Mouse (Mus musculus): Measurements from ENCODE around the gene Ugt1a9. TPM values are rescaled to one million over a fixed set of nuclear protein-coding genes. Genes with fewer than 3 reads are reported as not detected.
A peak's percentile ranks its signal among the peaks of the same experiment; 100 is the strongest.
"Not testable (repeated sequence)": the region's sequence is repeated elsewhere in the genome, so short reads cannot be mapped to it uniquely, and the experiment has no call there.

Gene Ugt1a9
- polyA plus RNA-seq, 1 experiment from 2014 or later, result 0.36 TPM

DNA sequence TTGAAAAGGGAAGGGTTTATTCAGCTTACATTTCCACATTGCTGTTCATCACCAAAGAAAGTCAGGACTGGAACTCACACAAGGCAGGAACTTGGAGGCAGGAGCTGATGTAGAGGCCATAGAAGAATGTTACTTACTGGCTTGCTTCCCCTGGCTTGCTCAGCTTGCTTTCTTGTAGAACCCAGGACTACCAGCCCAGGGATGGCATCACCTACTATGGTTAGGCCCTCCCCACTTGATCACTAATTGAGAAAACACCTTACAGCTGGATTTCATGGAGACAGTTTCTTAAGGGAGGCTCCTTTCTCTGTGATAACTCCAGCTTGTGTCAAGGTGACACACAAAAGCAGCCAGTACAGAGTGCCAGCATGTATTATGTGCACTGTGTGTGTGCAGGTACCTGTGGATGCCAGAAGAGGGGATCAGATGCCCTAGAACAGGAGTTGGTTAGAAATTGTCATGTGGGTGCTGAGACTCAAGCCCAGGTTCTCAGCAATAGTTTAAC is 152.5 kb downstream of the Ugt1a9 start:
- H3K36me3 ChIP-seq (replicated peaks); H3K9ac ChIP-seq; H3K4me2 ChIP-seq; H3K27me3 ChIP-seq; H3K4me1 ChIP-seq (replicated peaks); H3K27ac ChIP-seq (replicated peaks); H3K4me3 ChIP-seq (replicated peaks); ATAC-seq (ENCODE audit: insufficient read depth): not testable (repeated sequence)
- peaks cover 20% of the 10 kb centered on the region; the same call in 1 of the 2 replicates for H3K9me3 ChIP-seq (replicated peaks)

DNA sequence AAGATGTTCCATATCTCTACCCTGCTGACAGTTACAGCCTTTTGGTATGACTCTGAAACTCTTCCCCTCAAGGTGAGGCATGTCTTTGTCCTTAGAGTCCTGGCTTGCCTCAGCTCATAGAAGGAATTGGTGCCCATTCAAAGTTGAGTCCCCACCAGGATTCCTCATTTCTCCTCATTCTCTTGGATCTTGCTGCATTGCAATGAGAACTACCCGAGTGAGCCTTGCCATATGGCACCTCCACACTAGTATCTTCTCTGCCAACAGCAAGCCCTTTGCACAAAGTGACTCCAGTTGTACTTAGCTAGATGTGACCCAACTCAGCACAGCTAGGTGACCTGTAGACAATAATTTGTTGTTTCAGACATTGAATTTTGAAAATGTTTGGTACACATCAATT is 153.0 kb downstream of the Ugt1a9 start:
- no peak overlapping the region for H3K9ac ChIP-seq
- peaks cover 20% of the 10 kb centered on the region; the same call in 1 of the 2 replicates for H3K9me3 ChIP-seq (replicated peaks)
- no peak overlapping the region for H3K27ac ChIP-seq (replicated peaks)
- no peak overlapping the region for H3K4me2 ChIP-seq
- 30% methylated on average over 1 of the region's 1 CpGs for WGBS (ENCODE audit: insufficient replicate concordance)
- H3K4me1 ChIP-seq (replicated peaks), result no peaks in the 10 kb centered on the region
- no peak for ATAC-seq (ENCODE audit: insufficient read depth)
- no peaks in the 10 kb centered on the region for H3K36me3 ChIP-seq (replicated peaks)
- no peaks in the 10 kb centered on the region for H3K27me3 ChIP-seq
- no peak overlapping the region for H3K4me3 ChIP-seq (replicated peaks)

GRCm38 (mm10) chr1:88224029-88224776 is 153.6 kb downstream of the Ugt1a9 start:
- Histone ChIP-seq H3K4me3 (replicated peaks) (no peak overlapping the region), H3K36me3 (replicated peaks) (no peaks in the 10 kb centered on the region), H3K27me3 (no peaks in the 10 kb centered on the region), H3K9me3 (replicated peaks) (peaks cover 20% of the 10 kb centered on the region; the same call in 1 of the 2 replicates), H3K4me1 (replicated peaks) (no peaks in the 10 kb centered on the region), H3K9ac (no peak overlapping the region), H3K4me2 (no peak overlapping the region), H3K27ac (replicated peaks) (no peak overlapping the region)
- WGBS (ENCODE audit: insufficient replicate concordance), result 42% methylated on average over 2 of the region's 2 CpGs
- no peak for ATAC-seq (ENCODE audit: insufficient read depth)

DNA sequence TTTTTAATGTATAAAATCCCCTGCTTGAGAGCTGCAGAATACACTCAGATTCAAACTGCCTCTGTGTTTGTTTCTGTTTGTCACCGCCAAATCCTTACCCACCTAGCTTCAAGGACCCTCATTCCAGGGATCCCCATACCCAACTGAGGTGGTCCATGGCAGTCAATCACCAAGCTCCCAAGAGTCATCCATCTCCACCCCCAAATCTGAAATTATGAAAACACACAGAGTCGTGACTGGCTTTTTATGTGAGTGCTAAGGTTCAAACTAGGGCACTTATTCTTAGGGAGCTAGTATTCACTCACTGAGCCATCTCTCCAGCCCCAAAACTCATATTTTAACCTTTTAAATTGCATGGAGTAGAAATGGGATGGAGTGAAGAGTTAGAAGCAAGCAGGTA is 154.7 kb downstream of the Ugt1a9 start:
- not testable (repeated sequence) for ATAC-seq (ENCODE audit: insufficient read depth); H3K4me2 ChIP-seq; H3K27me3 ChIP-seq; H3K4me3 ChIP-seq (replicated peaks); H3K36me3 ChIP-seq (replicated peaks); H3K9ac ChIP-seq; H3K4me1 ChIP-seq (replicated peaks); H3K27ac ChIP-seq (replicated peaks)
- peaks cover 30% of the 10 kb centered on the region; the same call in 1 of the 2 replicates for H3K9me3 ChIP-seq (replicated peaks)
- WGBS (ENCODE audit: insufficient replicate concordance), result 26% methylated on average over 2 of the region's 2 CpGs

GRCm38 (mm10) chr1:88225741-88226140 is 155.1 kb downstream of the Ugt1a9 start:
- no peak overlapping the region for H3K4me3 ChIP-seq (replicated peaks)
- ATAC-seq (ENCODE audit: insufficient read depth), result no peak

GRCm38 (mm10) chr1:88226670-88227379 is 156.2 kb downstream of the Ugt1a9 start, which contains the start of gene Mroh2a:
Mroh2a (plus strand) TSS chr1:88226986.
- peaks cover 37% of the 10 kb centered on the region; the same call in 1 of the 2 replicates for H3K9me3 ChIP-seq (replicated peaks)

More at GRCm38 (mm10) chr1:88225741-88226140, 155.1 kb downstream of the Ugt1a9 start:
- Histone ChIP-seq H3K36me3 (replicated peaks) (no peaks in the 10 kb centered on the region), H3K4me2 (no peak overlapping the region), H3K27me3 (no peaks in the 10 kb centered on the region), H3K9ac (no peak overlapping the region), H3K4me1 (replicated peaks) (no peaks in the 10 kb centered on the region), H3K9me3 (replicated peaks) (peaks cover 31% of the 10 kb centered on the region; the same call in 1 of the 2 replicates), H3K27ac (replicated peaks) (no peak overlapping the region)

DNA sequence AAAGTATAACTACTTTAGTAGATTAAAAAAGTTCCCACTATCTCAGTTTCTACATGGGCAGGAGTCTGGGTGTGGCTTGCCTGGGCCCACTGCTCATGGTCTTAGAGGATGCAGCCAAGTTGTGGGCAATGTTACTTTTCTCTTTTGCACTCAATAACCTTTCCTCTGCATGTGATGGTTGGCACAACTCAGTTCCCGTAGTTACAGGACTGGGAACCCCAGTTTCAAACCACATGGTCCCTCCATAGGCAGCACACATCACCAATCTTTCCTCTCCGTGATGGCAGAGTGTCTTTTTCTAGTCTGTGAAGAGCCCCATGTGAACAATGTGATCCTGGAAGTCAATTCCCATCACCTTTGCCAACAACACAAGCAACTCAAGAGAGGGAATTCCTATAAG is 156.9 kb downstream of the Ugt1a9 start:
- Histone ChIP-seq H3K27ac (replicated peaks) (no peak overlapping the region), H3K9me3 (replicated peaks) (peaks cover 38% of the 10 kb centered on the region; the same call in 1 of the 2 replicates), H3K4me2 (no peak overlapping the region), H3K4me1 (replicated peaks) (no peaks in the 10 kb centered on the region), H3K4me3 (replicated peaks) (no peak overlapping the region), H3K27me3 (no peaks in the 10 kb centered on the region), H3K36me3 (replicated peaks) (no peaks in the 10 kb centered on the region), H3K9ac (no peak overlapping the region)
- no peak for ATAC-seq (ENCODE audit: insufficient read depth)
- WGBS (ENCODE audit: insufficient replicate concordance), result 40% methylated on average over 2 of the region's 2 CpGs

More at GRCm38 (mm10) chr1:88226670-88227379, 156.2 kb downstream of the Ugt1a9 start, which contains the start of gene Mroh2a:
- Histone ChIP-seq H3K4me2 (no peak within 1 kb of the TSS), H3K4me3 (replicated peaks) (no peak within 1 kb of the TSS), H3K27ac (replicated peaks) (no peak within 1 kb of the TSS), H3K4me1 (replicated peaks) (no peaks in the 10 kb centered on the region), H3K27me3 (no peaks in the 10 kb centered on the region), H3K9ac (no peak within 1 kb of the TSS), H3K36me3 (replicated peaks) (no peaks in the 10 kb centered on the region)
- 0 out of 2 replicates have a peak, but pooled peaks have one; percentile 8 for ATAC-seq (ENCODE audit: insufficient read depth)
- 32% methylated on average over 5 of the region's 5 CpGs for WGBS (ENCODE audit: insufficient replicate concordance)

- ATAC-seq (ENCODE audit: insufficient read depth), result no peak
- H3K4me1 ChIP-seq (replicated peaks), result no peaks in the 10 kb centered on the region
- WGBS (ENCODE audit: insufficient replicate concordance), result 55% methylated on average over 7 of the region's 7 CpGs
- no peak overlapping the region for H3K4me2 ChIP-seq
- no peak overlapping the region for H3K4me3 ChIP-seq (replicated peaks)
- H3K9me3 ChIP-seq (replicated peaks), result peaks cover 45% of the 10 kb centered on the region; the same call in 1 of the 2 replicates
- H3K27me3 ChIP-seq, result no peaks in the 10 kb centered on the region
- no peaks in the 10 kb centered on the region for H3K36me3 ChIP-seq (replicated peaks)
- H3K9ac ChIP-seq, result no peak overlapping the region
- no peak overlapping the region for H3K27ac ChIP-seq (replicated peaks)
These were observed 157.5 kb downstream of the Ugt1a9 start for GRCm38 (mm10) chr1:88228121-88228520.

DNA sequence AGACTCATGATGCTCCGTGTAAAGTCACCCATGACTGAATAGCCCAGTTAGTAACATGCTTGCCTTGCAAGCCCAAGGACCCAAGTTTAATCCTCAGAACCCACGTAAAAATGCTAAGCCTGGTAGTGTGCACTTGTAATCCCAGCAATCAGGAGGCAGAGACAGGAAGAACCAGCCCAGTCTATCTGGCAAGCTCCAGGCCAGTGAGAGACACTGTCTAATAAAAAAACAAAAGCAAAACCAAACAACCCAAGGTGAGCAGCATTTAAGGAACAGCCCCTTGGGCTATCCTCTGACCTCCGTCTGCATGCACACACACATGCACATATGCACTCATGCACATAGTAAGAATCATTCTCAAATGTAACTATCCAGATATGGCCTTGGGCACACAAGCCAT is 159.0 kb downstream of the Ugt1a9 start:
- Histone ChIP-seq H3K4me3 (replicated peaks) (no peak overlapping the region), H3K4me1 (replicated peaks) (no peaks in the 10 kb centered on the region), H3K27me3 (no peaks in the 10 kb centered on the region), H3K9me3 (replicated peaks) (peaks cover 46% of the 10 kb centered on the region; the same call in 1 of the 2 replicates), H3K9ac (no peak overlapping the region), H3K36me3 (replicated peaks) (no peaks in the 10 kb centered on the region), H3K27ac (replicated peaks) (no peak overlapping the region), H3K4me2 (no peak overlapping the region)
- no peak for ATAC-seq (ENCODE audit: insufficient read depth)
- WGBS (ENCODE audit: insufficient replicate concordance), result 58% methylated on average over 3 of the region's 3 CpGs

GRCm38 (mm10) chr1:88229986-88230385 is 159.4 kb downstream of the Ugt1a9 start:
- H3K4me2 ChIP-seq, result no peak overlapping the region
- no peak for ATAC-seq (ENCODE audit: insufficient read depth)
- no peaks in the 10 kb centered on the region for H3K4me1 ChIP-seq (replicated peaks)
- 65% methylated on average over 5 of the region's 5 CpGs for WGBS (ENCODE audit: insufficient replicate concordance)
- H3K9ac ChIP-seq, result no peak overlapping the region
- H3K27ac ChIP-seq (replicated peaks), result no peak overlapping the region
- H3K36me3 ChIP-seq (replicated peaks), result no peaks in the 10 kb centered on the region
- H3K9me3 ChIP-seq (replicated peaks), result peaks cover 47% of the 10 kb centered on the region; the same call in 1 of the 2 replicates
- no peaks in the 10 kb centered on the region for H3K27me3 ChIP-seq
- H3K4me3 ChIP-seq (replicated peaks), result no peak overlapping the region

DNA sequence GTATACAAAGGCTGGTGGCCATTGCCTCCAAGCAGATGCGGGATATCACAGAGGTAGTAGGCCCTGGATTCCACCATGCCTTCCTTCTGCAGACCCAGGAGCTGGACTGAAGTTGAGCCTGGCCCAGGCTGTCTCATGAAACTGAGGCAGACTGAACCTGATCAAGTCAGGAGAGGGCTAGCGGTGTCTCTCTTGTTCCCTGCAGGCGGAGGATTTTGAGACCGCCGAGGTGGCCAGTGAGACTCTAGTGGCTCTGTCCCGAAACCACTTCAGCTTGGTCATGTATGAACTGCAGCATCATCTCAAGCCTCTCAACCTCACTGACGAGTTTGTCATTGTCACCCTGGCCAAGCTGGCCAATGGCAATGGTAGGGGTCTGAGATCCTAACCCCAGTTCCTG is 159.8 kb downstream of the Ugt1a9 start:
- H3K4me2 ChIP-seq, result no peak overlapping the region
- no peaks in the 10 kb centered on the region for H3K36me3 ChIP-seq (replicated peaks)
- WGBS (ENCODE audit: insufficient replicate concordance), result 58% methylated on average over 7 of the region's 7 CpGs
- no peaks in the 10 kb centered on the region for H3K27me3 ChIP-seq
- H3K4me3 ChIP-seq (replicated peaks), result no peak overlapping the region
- no peak overlapping the region for H3K9ac ChIP-seq
- no peak for ATAC-seq (ENCODE audit: insufficient read depth)
- H3K9me3 ChIP-seq (replicated peaks), result peaks cover 50% of the 10 kb centered on the region; the same call in 1 of the 2 replicates
- H3K27ac ChIP-seq (replicated peaks), result no peak overlapping the region
- H3K4me1 ChIP-seq (replicated peaks), result no peaks in the 10 kb centered on the region
